Mouse (Mus musculus): ENCODE results near the gene Inca1.
A peak's percentile ranks its signal among the peaks of the same experiment; 100 is the strongest.

Gene Inca1

DNA sequence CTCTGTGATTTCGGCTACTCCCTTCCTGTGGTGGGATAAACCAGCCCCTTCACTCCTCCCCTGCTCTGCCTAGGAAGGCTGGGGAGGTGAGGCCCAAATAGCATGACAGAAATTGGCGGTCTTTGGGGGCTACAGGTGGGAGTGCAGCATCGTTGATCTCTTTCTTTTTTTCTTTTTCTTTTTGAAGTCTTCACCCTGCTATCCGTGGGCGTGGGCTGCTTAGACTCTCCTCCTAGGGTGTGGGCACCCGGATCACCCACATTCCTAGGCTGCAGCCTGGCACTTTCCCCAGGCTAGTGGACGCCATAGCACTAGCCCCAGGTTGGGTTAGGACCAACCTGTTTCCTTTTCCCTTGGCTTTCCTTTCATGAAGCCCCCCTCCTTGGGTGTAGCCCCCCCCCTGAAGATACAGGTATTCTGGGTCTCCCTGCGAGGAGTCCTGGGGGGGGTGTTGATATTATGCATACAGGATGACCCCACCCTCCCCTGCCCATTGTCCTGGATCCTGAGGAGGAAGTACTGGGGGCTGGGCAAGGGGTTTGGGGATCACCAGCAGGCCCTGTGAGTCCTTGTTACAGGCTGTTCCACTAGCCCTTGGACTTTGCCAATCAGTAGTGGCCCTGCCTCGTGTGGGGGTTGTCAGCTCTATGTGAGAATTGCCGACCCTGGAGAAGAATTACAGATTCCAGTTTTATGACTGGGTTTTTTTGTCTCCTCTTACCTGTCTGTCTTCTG, 1.4 kb upstream of the Inca1 start:
- peak; percentile 24 to 59 for DNase-seq

- peak; percentile 85 to 93 for DNase-seq
Measured at GRCm38 (mm10) chr11:70700613-70701012, 658 bp upstream of the Inca1 start.

DNA sequence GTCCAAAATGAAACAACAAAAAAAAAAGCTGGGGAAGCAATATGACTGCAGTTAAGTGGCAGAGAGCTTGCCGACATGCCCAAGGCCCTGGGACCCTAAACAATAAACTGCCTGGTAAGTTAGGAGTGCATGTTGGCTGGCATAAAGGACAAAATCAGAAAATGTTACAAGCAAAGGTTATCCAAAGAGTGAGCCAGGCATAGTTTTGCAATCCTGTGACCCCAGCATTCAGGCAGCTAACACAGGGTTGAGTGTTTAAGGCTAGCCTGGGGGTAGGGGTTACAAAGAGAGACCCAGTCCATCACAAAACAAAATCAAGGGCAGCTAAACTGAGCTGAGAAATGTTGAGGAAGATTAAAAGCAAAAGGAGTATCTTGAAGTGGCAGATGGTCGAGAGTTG, 904 bp downstream of the Inca1 start:
- peak in 1 of 2 experiments; percentile 21 for DNase-seq

GRCm38 (mm10) chr11:70697376-70697775, 2.6 kb downstream of the Inca1 start:
- DNase-seq, result peak in 1 of 2 experiments; percentile 20

DNA sequence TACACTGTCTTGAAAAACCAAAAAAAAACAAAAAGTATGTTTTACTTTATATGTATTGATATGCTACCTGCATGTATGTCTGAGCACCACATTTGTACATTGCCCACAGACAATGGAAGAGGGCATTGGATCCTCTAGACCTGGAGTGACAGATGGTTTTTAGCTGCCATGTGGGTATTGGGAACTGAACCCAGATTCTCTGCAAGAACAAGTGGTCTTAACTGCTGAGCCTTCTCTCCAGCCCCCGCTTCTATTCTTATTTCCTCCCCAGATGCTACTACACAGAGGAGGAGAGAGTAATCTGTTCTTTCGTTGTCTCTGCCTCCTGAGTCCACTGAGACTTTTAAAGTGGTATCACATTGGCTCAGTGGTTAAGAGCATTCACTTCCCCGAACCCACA, 6.5 kb downstream of the Inca1 start:
- DNase-seq, result no peak

GRCm38 (mm10) chr11:70689578-70689977, 10.4 kb downstream of the Inca1 start:
- DNase-seq, result peak; percentile 47 to 61

DNA sequence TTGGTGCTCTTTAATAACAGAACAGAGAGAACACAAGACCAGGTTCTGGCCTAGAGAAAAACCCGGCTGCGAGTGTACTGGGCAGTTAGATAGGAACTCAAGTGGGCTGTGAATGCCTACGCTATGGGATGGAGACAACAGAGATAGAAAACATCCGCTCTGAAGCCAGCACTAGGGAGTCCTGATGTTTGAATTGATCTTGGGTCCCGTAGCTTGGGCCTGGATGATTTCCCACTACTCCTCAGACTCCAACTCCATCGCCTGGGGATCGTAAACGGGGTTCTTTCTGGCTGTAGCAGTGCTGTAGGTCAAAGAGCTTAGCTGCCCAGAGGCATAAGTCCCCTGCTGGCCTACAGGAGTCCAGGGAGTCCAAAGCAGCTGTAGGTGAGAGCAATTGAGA, 11.6 kb downstream of the Inca1 start:
- peak in 1 of 2 experiments; percentile 38 for DNase-seq

DNA sequence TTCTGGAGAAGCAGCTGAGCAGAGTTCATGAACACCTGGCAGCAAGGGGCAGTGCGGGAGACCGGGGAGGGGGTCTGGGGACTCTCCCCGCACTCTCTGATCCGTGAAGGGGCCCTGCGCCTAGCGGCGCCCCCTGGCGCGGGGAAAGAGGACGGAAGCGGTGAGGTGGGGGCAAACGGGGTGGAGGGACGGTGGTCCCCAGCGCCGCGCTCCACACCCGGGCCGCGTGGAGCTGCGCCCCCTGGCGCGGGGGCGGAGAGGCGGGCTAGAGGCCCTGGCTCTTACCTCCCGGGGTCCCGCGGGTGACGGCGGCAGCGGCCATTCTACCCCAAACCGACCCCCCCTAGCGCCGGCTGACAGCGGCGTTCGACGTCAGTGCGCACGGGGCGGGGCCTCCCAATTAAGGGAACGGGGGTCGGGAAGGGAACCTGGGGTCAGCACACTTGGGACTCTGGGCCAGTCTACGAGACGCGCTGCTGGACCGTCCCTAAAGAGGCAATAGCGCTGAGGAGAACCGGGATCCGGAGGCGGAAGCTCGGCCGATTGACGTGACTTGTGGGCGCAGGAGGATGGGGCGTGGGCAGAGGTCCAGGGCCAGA, 12.3 kb downstream of the Inca1 start, which contains the start of gene Camta2:
Gene Camta2 (minus strand): TSS at position 505 of the 599 bp plus-strand sequence.
- DNase-seq, result peak; percentile 94 to 95

DNA sequence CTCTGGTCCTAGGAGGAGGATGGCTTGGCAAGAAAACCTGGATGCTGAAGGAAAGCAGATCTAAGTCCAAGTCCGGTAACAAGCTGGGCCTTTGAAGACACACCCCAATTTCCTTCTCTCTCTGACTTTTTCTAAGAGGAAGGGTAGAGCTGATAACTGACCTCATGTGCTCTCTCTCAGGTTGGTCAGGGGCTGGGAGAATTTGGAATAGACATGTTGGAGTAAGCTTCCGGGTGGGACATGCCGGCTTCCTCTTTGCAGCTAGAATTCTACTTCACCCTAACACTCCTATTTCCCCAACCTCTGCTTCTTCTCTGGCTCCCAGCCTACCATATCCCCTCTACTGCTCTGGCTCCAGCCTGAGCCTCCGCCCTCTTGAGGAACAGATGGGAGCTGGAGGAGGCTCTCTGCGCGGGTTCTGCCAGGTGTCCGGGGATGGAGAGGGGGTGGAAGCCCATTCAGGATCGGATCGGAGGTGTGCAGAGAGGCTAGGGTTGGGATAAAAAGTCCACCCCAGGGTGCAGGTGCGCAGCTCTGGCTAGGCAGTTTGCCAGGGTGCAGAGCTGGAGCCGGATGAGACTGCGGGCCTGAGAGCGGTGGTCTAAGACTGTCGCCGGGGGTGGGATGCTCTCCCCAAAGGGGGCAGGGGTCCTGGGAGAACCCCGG, 12.9 kb downstream of the Inca1 start:
- peak; percentile 30 to 67 for DNase-seq

DNA sequence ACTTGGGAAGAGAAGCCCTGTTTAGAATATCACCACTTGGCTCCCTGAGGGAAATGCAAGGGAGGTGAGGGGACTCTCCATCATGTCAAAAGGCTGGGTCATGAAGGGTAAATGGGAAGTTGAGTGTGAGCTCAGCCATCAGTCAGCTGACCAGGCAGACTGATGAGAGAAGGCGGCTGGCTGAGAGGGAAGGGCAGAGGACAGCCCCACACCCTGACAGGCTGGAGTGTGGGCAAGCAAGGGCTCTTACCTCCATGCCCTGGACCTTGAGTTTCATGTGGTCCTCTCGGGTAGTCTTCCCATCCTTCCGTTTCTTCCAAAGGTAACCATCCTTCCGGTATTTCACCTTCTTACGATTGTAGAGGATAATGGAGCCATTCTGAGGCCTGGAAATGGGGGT, 16.3 kb downstream of the Inca1 start:
- peak in 1 of 2 experiments; percentile 10 for DNase-seq

- peak in 1 of 2 experiments; percentile 32 for DNase-seq
Measured at GRCm38 (mm10) chr11:70681897-70682581, 17.9 kb downstream of the Inca1 start.

- DNase-seq, result peak in 1 of 2 experiments; percentile 35
Measured at GRCm38 (mm10) chr11:70681170-70681569, 18.8 kb downstream of the Inca1 start.

DNA sequence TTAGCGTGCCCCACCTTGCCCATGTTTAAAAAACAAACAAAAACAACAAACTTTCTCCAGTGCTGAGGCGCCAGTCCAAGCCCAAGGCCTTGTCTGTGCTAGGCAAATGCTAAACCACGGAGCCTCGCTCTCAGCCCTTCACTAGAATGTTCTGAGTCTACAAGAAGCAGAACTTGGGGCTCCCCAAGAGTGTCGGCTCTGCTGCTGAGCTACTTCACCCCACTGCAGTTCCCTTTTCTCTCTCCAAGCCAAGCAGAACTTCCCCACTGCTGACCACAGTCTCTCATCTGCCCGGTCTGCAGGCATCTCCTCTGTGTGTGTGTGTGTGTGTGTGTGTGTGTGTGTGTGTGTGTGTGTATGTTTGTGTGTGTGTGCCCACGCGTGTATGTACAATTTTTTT, 20.1 kb downstream of the Inca1 start:
- peak in 1 of 2 experiments; percentile 34 for DNase-seq

- peak in 1 of 2 experiments; percentile 32 for DNase-seq
Measured at GRCm38 (mm10) chr11:70679361-70679760, 20.6 kb downstream of the Inca1 start.

GRCm38 (mm10) chr11:70678576-70678975, 21.4 kb downstream of the Inca1 start:
- peak in 1 of 2 experiments; percentile 31 for DNase-seq

GRCm38 (mm10) chr11:70678092-70678491, 21.9 kb downstream of the Inca1 start:
- DNase-seq, result peak in 1 of 2 experiments; percentile 28

DNA sequence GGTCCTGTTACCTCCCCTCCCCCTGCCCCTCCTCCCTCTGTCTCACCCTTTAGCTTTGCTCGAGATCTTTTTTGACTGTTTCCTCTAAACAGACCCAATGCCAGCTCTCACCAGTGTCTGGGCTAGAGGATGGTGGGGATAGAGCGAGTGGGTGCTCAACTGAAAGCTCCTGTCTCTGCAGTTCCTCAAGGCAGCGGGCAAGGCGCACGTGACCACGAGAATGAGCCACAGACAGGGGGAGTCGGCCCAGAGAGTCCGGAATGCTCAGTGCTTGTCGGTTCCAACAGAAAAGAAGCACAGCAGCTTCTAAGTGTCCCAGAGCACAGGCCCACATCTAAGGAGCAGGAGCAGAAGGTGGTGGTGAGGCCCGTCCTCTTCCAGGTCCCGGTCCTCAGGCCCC, 25.5 kb downstream of the Inca1 start:
- DNase-seq, result peak in 1 of 2 experiments; percentile 42

DNA sequence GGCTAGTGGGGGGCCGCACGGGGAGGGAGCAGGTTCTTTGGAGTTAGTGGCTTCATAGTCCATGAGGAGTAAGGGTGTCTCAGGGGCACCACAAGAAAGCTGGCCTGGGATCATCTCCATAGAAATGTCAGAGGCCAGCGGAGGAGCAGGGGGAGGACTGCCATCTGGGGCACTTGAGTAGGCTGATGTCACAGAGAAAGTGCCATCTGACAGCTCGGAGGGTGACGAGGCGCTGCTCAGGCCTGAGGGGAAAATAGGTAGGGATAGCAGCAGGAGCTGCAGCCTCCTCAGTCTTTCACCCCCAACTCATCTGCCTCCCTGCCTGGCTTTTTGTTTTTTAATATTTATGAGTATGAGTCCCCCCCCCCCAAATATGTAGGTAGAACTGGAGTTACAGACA, 25.9 kb downstream of the Inca1 start:
- peak in 1 of 2 experiments; percentile 25 for DNase-seq

- DNase-seq, result peak in 1 of 2 experiments; percentile 61
Measured at GRCm38 (mm10) chr11:70671333-70672047, 28.5 kb downstream of the Inca1 start.

GRCm38 (mm10) chr11:70670483-70670882, 29.5 kb downstream of the Inca1 start:
- DNase-seq, result peak; percentile 28 to 62

- DNase-seq, result peak; percentile 78 to 84
Measured at GRCm38 (mm10) chr11:70669582-70670345, 30.2 kb downstream of the Inca1 start.

All from kidney, postnatal 25 days (tissue).